Mouse (Mus musculus): ENCODE data around the gene Kcnab1.

Gene Kcnab1

DNA sequence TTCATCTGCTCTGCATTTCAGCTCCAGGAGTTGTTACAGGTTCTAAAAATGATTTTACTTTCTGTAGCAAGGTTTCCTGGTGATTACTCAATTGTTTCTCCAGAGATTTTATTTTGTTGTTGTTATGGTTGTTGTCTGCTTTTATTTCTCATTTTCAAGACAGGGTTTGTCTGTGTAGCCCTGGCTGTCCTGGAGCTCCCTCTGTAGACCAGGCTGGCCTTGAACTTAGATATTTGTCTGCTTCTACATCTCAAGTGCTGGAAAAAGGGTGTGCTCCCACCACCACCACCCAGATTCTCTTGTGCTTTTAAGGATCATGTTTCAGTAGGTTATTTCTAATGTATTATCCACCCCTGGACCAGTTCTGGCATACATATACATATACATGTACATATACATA lies 207.6 kb downstream of the Kcnab1 start:
- DNase-seq (ENCODE audit: low spot score in 2 of 2): no peak

DNA sequence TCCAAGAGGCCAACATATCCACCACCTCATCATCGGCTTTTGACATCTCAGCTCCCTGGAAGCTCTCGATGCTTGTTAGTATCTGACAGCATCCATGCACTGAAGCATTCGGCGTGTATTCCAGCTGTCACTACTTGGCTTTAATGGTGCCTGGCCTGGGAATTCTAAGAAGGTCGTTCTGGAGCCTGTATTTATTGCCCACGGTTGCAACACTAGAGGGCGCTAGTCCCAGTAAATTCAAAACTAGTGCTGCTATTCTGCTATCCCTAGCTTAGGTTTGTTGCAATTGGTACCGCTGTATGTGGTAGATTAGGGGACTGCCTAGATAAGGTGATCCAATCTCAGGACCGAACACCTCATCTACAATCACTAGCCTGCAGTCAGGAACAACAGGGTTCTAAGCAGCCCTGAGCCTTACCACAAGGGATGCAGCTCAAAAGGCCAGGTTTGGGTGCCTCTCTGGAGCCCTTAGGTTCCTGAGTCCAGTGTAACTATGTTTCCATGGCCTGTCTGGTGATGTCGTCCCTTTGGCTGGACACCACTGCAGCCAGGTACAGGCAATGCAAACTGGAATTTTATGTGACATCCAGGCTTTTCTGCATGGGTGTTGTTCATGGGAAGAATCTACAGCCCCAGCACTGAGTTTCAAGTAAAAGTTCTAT lies 208.8 kb downstream of the Kcnab1 start:
- peak in 1 of 2 experiments; percentile 15 for DNase-seq (ENCODE audit: low spot score in 2 of 2)

DNA sequence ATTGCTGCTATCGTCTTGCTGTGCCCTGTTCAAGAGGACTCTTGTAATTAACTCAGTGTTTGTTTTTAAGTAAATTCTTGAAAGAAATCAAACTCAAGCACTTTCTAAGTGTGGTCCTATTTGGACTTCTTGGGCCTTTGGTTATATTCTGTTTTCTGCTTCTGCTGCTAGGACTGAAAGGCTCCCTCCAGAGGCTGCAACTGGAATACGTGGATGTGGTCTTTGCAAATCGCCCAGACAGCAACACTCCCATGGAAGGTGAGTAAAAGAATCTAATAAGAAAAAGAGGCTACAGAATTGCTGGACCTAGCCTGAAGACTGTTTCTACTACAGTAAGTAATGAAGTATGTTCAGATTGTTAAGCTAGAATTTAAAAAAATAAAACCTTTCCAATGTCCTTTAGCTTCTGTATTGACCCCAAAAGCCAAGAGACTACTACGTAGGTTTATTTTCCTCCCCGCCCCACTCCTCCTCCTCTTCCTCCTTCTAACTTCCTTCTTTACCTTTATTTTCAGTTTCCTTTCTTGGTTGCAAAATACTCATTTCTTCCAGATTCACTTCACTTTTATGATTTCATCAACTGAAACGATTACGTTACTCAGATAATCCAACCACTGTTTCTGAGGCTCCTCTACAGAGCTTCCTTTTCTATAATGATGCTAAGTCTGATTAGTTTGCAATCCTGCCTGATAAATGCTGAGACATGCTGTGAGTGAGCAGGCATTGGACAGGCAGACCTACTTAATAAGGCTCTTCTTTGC lies 210.2 kb downstream of the Kcnab1 start:
- DNase-seq (ENCODE audit: low spot score in 2 of 2): peak in 1 of 2 experiments; percentile 16

DNA sequence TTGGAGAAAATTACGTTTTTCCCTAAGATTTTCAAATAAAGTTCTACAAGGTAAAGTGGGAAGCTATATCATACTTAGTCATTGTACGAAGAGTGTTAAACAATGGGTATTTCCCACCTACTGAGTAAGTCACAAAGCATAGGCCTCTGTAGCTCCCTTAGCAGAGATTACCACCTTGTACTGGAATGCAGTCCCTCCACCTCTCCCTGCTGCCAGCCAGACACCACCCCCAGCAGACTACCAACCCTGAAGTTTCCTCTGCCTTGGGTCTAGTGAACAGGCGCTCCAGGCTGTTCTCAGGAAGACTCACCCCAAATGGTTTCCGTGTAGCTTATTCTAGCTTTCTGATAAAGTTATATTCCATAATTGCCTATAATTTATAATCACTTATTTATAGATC lies 211.8 kb downstream of the Kcnab1 start:
- DNase-seq (ENCODE audit: low spot score in 2 of 2): no peak

DNA sequence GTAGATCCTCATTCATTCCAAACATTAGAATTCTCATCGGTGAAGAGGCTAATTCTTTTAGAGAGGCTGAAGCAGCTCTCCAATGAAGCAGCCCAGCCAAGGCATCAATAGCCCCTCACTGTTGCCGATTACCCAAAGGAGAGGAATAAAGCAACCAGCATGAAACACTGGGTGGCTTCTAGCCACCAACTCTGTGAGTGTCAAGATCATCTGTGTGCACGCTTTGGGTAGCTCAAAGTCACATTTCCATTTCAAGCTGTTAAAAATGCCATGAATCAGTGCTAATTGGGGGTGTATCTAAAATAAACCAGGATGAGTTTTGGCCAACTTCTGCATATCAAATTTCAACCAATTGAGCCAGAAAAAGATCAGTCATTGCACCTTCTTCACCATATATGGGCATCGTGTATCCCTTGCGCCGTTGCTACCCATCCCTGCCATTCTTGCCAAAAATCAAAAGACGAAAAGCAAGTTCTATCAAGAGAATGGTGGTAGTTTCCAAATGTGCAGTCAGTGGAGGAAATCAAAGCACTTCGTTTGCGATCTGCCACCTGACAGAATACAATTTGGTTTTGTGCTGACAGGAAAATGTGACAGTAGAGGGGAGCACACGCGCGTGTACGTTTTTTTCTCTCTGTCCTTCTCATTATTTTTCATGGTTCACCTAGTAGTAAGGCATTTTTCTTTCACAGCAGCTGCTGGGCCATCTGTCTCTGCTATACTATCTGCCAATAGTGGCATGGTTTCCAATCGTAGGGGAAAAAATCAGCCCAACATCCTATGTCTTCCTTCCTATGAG lies 213.0 kb downstream of the Kcnab1 start:
- DNase-seq (ENCODE audit: low spot score in 2 of 2): peak in 1 of 2 experiments; percentile 16

DNA sequence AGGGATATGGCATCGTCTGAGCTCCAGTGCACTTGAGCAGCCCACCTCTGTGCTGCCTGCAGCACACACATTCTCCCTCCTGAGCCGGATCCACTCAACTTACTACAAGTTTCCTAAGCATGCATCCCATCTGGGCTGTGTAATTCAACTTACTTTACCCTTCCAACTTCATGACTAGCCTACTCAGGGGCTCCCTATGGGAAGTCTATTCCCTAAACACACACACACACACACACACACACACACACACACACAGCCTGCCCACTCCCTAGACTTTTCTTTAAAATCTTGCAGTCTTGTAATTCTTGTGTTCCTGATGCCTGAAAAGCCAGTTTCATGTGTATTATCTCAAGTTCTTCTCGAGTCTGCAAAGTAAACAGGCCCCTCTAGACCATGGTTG lies 216.1 kb downstream of the Kcnab1 start:
- DNase-seq (ENCODE audit: low spot score in 2 of 2): no peak

DNA sequence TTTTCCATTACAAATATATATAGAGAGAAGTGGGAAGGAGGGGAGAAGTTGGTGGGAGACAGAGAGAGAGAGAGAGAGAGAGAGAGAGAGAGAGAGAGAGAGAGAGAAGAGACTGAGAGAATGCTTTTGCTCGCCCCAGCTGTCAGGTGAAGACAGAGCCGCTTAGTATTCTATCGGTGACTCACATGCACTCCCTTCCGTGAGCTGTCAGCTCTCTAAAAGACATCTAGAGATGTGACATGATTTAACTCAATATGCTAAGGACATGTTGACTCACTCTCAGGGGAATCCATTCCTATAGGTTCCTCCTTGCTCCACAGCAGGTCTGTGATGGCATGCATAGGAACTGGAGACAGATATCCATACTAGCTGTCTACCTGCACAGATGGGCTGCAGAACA lies 219.6 kb downstream of the Kcnab1 start:
- DNase-seq (ENCODE audit: low spot score in 2 of 2): no peak

DNA sequence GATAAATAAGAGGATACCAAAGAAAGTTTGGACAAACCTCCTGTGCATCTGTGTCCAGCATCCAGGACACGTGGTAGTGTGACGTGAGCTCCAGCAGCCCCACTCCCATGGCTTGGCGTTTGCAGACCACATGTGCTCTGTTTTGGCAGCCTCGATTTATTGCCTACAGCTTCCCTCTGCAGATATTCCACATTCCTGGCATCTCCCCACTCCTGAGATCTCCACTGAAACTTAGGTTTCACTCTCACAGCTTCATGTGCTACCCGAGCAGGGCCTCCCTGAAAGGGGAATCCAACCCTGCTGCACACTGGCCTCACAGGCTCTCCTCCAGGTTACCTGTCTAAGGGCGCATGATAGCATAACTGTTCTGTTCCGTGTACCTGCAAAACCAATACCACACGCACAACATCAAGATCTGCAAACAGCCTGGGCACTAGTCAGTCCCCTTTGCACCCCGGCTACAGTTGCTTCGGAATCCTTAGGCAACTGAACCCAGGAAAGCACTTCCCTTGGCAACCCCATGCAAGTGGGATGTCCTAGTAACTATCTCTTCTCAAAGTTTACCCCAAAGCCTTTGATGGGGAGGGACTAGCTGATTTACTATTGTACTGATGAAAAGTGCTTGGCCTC lies 228.8 kb downstream of the Kcnab1 start:
- DNase-seq (ENCODE audit: low spot score in 2 of 2): no peak

DNA sequence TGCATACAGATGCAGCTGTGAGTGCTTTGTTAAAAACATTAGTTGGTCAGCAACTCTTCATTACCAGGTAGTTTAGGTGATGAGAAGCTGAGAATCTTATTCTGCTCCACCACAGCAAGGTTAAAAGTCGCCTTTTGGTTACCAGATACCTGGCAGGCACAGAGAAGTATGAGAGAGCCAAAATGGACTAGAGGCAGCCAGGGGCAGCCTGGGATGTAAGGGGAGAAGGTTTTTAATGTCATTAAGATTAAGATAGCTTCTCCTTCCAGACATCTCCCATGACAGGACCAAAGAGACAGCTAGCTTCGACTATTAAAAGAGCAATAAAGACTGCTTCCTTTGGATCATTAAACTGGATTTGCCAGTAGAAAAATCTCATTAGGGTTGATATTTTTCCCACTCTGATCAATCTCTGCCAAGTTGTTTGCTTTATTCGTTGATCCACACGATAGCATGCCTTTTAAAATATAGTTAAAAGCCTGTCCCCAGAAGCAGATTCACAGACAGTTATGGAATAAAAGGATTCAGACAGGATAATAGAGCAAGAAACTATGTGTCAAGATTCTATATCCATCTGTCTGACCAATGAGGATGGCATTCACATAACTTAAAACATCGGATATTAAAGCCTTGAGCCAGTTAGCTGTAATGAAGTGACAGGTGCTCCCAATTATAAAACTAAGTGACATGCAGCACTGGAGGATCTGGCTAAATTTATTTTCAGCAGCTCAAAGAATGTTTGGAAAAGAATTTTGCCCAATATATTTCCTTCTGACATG lies 231.2 kb downstream of the Kcnab1 start:
- no peak for DNase-seq (ENCODE audit: low spot score in 2 of 2)

DNA sequence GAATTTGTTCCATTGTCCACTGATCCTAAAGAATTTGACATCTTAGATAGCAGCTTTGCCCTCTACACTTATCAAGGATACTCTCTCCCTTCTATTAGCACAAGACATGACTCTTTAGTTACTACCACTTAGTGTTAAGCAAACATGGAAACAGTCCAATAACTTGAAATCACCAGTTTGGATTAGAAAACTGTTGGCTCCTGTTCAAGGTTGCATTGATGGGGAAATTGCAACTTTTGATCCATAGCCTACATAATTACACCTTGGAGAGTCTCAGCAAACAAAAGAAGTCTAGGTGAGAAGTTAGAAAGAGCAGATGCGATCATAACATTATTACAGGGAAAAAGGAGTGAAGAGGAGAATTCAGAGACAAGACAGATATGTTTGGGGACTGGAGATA lies 237.0 kb downstream of the Kcnab1 start:
- DNase-seq (ENCODE audit: low spot score in 2 of 2): no peak

DNA sequence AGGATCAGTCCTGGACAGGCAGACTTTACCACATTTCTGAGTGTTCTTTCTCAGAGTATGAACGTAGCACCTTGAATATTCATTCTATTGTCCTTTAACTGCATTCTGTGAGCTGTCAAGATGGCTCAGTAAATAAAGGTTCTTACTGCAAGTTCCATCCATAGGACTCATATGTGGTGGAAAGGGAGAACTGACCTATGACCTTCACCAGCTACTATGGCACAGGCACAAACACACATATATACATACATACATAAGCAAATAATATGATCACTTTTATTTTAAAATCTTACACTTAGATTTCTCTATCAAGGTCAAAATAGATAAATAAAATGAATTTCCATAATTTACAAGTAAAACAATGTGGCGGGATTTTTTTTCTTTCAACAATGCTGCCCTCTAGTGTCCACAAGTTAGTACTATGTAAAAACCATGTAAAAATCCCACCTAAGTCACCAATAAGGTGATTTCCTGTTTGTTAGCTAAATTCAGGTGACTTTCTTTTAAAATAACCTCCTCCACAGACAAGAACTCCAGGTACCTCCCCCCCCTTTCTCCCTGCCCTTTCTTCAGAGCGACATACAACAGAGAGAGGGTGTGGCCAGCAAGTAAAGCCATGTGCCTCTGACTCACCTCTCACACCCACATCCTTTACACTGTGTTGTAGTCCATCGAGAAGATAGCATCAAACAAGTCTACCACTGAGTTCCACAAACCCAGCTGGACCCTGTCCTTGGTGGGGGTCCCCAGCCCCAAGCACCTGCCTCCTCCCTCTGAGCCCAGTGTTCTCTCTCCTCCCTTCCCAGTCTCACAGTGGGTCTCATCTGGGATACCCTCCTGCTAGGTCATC lies 243.3 kb downstream of the Kcnab1 start:
- DNase-seq (ENCODE audit: low spot score in 2 of 2): no peak

DNA sequence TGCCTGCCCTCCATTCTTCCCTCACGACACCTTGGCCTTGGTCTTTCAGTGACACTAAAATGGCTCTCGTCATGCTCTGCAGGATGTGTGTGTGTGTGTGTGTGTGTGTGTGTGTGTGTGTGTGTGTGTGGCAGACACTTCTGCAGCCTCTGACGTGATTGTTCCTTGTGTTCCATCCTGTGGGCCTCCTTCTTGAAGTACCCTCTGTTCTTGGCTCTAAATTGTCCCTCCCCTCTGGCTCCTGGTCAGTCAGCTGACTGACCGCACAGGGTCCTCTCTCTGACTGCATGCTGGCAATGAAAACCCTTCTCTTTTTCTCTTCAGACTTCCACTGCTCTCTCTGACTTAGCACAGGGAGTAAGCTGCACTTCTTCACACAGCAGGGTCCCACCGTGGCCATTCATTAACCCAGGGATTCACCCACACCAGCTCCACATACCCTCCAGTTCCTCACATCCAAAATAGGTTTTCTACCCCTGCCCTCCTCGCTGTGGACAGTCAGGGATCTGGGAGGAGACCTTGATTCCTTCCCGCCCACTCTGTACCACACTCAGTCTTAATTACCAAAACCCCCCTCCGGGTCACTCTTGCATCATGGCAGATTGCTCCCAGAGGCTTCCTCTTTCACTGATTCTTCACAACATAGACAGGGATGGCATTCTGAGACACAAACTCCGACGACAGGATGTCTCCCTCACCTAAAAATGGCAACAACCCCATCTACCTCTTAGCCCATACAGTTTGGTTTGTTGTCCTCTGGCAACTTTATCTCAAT lies 244.3 kb downstream of the Kcnab1 start:
- no peak for DNase-seq (ENCODE audit: low spot score in 2 of 2)

DNA sequence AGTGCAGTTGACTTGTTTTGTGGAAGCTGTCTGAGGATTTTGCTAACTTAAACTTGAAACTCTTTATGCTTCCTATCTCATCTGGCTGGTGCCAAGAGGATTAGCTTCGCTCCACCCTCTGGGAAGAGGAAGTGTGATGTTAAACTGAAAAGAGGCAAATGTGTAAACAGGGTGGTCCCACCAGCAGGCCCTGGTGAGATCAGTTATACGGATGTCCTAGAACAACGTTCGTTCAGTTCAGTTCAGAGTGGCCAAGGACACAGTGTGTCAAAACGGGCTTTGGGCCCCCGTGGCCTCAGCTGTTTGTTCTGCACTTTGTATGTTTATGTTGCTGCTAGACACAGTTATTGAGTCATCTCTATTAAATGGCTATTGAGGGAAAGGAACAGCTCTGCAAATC lies 246.3 kb downstream of the Kcnab1 start:
- DNase-seq (ENCODE audit: low spot score in 2 of 2): no peak

DNA sequence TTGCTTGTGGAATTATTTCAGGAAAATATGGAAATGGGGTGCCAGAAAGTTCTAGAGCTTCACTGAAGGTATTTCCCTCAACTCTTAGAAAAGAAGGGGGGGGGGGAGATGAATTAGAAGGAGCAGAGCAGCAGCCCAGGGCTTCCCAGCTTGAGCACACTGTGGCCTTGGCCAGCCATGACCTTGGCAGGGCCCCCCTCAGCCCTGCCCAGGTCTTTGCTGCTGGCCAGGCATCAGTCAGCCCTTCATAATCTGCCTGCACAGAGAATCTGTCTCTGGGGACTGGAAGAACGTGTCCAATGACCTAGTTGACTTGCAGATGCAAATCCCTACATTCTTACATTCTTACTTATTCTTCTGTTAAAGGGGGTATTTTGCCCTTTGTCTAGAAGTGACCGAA lies 249.1 kb downstream of the Kcnab1 start:
- DNase-seq (ENCODE audit: low spot score in 2 of 2): no peak

DNA sequence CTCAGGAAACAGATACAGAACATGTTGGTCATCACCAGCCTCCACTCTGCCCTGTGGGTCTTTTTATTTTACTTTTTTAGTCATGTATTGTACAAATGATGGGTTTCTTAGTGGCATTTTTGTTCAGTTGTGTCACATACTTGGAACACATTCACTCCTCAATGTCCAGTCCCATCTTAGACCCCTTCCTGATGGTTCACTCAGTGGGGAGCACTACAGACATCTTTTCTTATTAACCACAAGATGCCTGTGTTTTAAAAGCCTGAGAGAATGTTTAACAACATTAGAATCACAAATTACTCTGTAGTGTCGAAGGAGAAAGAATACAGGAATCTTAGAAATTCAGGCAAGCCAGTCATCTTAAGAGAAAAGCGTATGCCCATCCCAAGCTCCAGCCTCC lies 249.7 kb downstream of the Kcnab1 start:
- DNase-seq (ENCODE audit: low spot score in 2 of 2): no peak

DNA sequence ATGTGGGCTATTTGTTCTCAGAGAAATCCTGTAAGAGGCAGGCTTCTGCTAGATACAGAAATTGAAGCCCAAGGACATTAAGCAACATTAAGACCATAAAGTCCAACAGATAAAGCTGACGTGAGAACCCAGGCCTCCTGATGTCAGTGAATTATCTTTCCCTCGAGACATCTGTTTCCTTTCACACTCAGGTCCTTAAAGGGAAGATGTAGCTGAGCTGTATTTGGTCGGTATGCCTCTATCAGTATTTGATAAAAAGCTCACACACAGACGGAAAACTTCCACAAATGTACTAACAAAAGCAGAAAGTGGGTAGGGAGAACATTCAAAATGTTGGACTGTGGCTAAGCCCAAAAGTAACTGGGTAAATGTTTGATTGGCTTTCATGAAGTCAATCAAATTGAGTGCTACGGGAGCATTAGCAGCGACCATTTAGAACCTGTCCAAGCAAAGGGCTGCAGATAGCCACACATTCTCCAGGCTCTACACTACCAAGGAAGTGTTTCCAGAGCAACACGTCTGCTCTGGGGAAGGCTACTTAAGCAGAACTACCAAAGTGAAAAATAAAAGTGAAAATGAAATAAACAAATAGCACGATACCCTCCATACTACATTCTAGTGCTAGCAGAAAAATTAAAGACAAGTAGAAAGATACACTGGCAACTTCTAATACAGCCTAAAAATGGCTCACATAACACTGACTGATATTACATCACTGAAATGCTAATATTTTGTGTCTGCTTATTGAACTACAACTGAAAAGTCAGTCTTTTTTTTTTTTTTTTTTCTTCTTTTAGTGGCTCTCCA lies 251.2 kb downstream of the Kcnab1 start:
- no peak for DNase-seq (ENCODE audit: low spot score in 2 of 2)

DNA sequence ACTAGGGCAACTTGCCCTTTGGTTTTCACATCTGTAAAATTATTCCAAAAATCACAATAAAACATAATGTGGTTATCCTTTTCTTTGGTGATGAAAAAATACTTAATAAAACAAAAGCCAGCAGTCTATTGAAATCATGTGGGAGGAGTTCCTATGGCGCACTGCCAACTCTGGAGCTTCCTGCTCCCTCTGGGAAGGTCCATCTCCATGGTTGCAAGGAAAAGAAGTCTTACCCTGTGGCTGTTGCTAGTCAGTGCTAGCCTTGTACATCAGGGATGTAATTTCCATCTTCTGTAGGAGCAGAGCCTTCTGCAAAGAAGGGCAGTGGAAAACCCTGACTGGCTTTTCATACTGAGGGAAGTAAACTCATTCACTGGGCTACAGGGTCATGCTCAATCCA lies 254.3 kb downstream of the Kcnab1 start:
- DNase-seq (ENCODE audit: low spot score in 2 of 2): no peak

DNA sequence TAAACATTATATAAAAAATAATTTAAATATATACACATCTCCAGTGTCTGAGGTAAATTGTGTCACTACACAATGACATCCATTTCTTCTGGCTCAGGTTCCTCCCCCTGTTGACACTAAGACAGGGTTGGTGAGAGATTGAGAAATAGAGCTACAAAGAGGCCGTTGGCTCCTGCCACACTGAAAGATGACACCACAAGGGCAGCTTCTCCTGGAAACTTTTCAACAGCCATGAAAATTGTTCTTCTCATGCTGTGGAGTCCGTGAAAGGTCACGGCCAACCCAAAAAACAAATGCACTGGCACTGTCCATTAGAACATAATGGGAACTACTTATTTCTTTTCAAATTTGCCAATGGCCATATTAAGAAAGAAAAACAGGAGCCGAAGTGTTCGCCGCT lies 256.0 kb downstream of the Kcnab1 start:
- no peak for DNase-seq (ENCODE audit: low spot score in 2 of 2)

All from cerebellum, postnatal 4 days (tissue).